Mouse (Mus musculus): Measurements from ENCODE around the gene Kpnb1.

Kpnb1 gene

GRCm38 (mm10) chr11:97185704-97186614 lies 1.7 kb downstream of the Kpnb1 start:
- no peak for DNase-seq (ENCODE audit: low spot score)

GRCm38 (mm10) chr11:97184875-97185274 lies 2.8 kb downstream of the Kpnb1 start:
- DNase-seq (ENCODE audit: low spot score), result no peak

- no peak for DNase-seq (ENCODE audit: low spot score)
These were observed 5.2 kb downstream of the Kpnb1 start for GRCm38 (mm10) chr11:97182446-97182845.

GRCm38 (mm10) chr11:97181061-97181460 lies 6.6 kb downstream of the Kpnb1 start:
- DNase-seq (ENCODE audit: low spot score), result no peak

GRCm38 (mm10) chr11:97178198-97178597 lies 9.5 kb downstream of the Kpnb1 start:
- DNase-seq (ENCODE audit: low spot score), result no peak

- peak; percentile 29 for DNase-seq (ENCODE audit: low spot score)
These were observed 10.8 kb downstream of the Kpnb1 start for GRCm38 (mm10) chr11:97176851-97177250.

- DNase-seq (ENCODE audit: low spot score), result no peak
These were observed 12.2 kb downstream of the Kpnb1 start for GRCm38 (mm10) chr11:97175499-97175898.

GRCm38 (mm10) chr11:97160341-97160740 lies 27.3 kb downstream of the Kpnb1 start:
- DNase-seq (ENCODE audit: low spot score), result no peak

GRCm38 (mm10) chr11:97156999-97157398 lies 30.7 kb downstream of the Kpnb1 start:
- no peak for DNase-seq (ENCODE audit: low spot score)

- DNase-seq (ENCODE audit: low spot score), result no peak
These were observed 34.9 kb downstream of the Kpnb1 start for GRCm38 (mm10) chr11:97152662-97153287.

GRCm38 (mm10) chr11:97152023-97152426 lies 35.7 kb downstream of the Kpnb1 start:
- peak; percentile 51 for DNase-seq (ENCODE audit: low spot score)

GRCm38 (mm10) chr11:97151343-97151801 lies 36.3 kb downstream of the Kpnb1 start, which contains the start of gene Tbkbp1:
Tbkbp1 (minus strand) TSS chr11:97151495.
- DNase-seq (ENCODE audit: low spot score), result no peak

GRCm38 (mm10) chr11:97150411-97151330 lies 37.0 kb downstream of the Kpnb1 start:
- no peak for DNase-seq (ENCODE audit: low spot score)

- peak; percentile 27 for DNase-seq (ENCODE audit: low spot score)
These were observed 37.7 kb downstream of the Kpnb1 start for GRCm38 (mm10) chr11:97149995-97150410.

GRCm38 (mm10) chr11:97149026-97149425 lies 38.7 kb downstream of the Kpnb1 start:
- DNase-seq (ENCODE audit: low spot score), result no peak

- no peak for DNase-seq (ENCODE audit: low spot score)
These were observed 39.1 kb downstream of the Kpnb1 start for GRCm38 (mm10) chr11:97148591-97148990.

GRCm38 (mm10) chr11:97147333-97147732 lies 40.3 kb downstream of the Kpnb1 start:
- DNase-seq (ENCODE audit: low spot score), result no peak

GRCm38 (mm10) chr11:97146724-97147123 lies 41.0 kb downstream of the Kpnb1 start:
- peak; percentile 72 for DNase-seq (ENCODE audit: low spot score)

- DNase-seq (ENCODE audit: low spot score), result no peak
These were observed 41.7 kb downstream of the Kpnb1 start for GRCm38 (mm10) chr11:97145951-97146350.

- DNase-seq (ENCODE audit: low spot score), result no peak
These were observed 42.4 kb downstream of the Kpnb1 start for GRCm38 (mm10) chr11:97145320-97145719.

GRCm38 (mm10) chr11:97143196-97143900 lies 44.3 kb downstream of the Kpnb1 start:
- DNase-seq (ENCODE audit: low spot score), result no peak
